Mouse (Mus musculus) lung, embryonic 15.5 days (tissue): ENCODE results near the gene C1qtnf5. TPM values are rescaled to one million over a fixed set of nuclear protein-coding genes. Genes with fewer than 3 reads are reported as not detected.

Experiments
- ATAC-seq: fragments of 200-750 bp; cut with Nextera tagmentation; 2 replicates; pipeline ENCODE4 v1.8.0; 2017; ENCODE audit warnings: moderate number of reproducible peaks, borderline replicate concordance; ENCODE audit not compliant: low FRiP score, low TSS enrichment; ENCODE audit errors: extremely low read depth
- H3K27ac ChIP-seq: fragments of 300-500 bp; sonication (generic); 2 replicates; pipeline ENCODE4 v1.5.1; 2015; ENCODE audit warnings: moderate library complexity, mild to moderate bottlenecking, inconsistent platforms
- H3K27me3 ChIP-seq: fragments of 300-500 bp; sonication (generic); 2 replicates; pipeline ENCODE4 v1.6.1; 2015; ENCODE audit warnings: inconsistent platforms
- H3K36me3 ChIP-seq: fragments of 300-500 bp; sonication (generic); 2 replicates; pipeline ENCODE4 v1.6.1; 2015; ENCODE audit warnings: inconsistent platforms
- H3K4me1 ChIP-seq: fragments of 300-500 bp; sonication (generic); 2 replicates; pipeline ENCODE4 v1.6.1; 2015; ENCODE audit warnings: inconsistent platforms
- H3K4me2 ChIP-seq: fragments of 300-500 bp; sonication (generic); 2 replicates; pipeline ENCODE4 v1.6.1; 2015; ENCODE audit warnings: inconsistent platforms, mild to moderate bottlenecking, moderate library complexity
- H3K4me3 ChIP-seq: fragments of 300-500 bp; sonication (generic); 2 replicates; pipeline ENCODE4 v1.5.1; 2015; ENCODE audit warnings: mild to moderate bottlenecking, inconsistent platforms
- H3K9ac ChIP-seq: fragments of 300-500 bp; sonication (generic); 2 replicates; pipeline ENCODE4 v1.6.1; 2015; ENCODE audit warnings: inconsistent platforms
- H3K9me3 ChIP-seq: fragments of 300-500 bp; sonication (generic); 2 replicates; pipeline ENCODE4 v1.6.1; 2016; ENCODE audit warnings: inconsistent platforms
- WGBS: fragments of 180-500 bp; shearing (Covaris S2); methylation state at CpG from one replicate; pipeline ENCODE4 v1.1.7; 2015; 5-methylcytosine and 5-hydroxymethylcytosine counted together
- polyA plus RNA-seq: library from polyadenylated mRNA; unstranded; fragments of >200 nt; fragmentation: Nextera tagmentation; extraction: Ambion mirVana; gene quantifications from 2 replicates; pipeline ENCODE4 v1.2.1, GENCODE M21; 2015

C1qtnf5 gene
- polyA plus RNA-seq, 1 experiment from 2014 or later = 6.3 TPM

- Histone ChIP-seq H3K27me3 (no peaks in the 10 kb centered on the region), H3K4me2 (no peak overlapping the region), H3K4me3 (no peak overlapping the region), H3K9ac (no peak overlapping the region), H3K4me1 (peaks cover 9% of the 10 kb centered on the region), H3K27ac (no peak overlapping the region), H3K36me3 (no peaks in the 10 kb centered on the region), H3K9me3 (no peaks in the 10 kb centered on the region)
- WGBS = 36% methylated on average over 24 of the region's 24 CpGs
- ATAC-seq = peak; percentile 49; the same call in 1 of the 2 replicates
These were observed 13.2 kb upstream of the C1qtnf5 start for GRCm38 (mm10) chr9:44093612-44094503.

- Histone ChIP-seq H3K4me3 (no peak overlapping the region), H3K4me1 (peaks cover 3% of the 10 kb centered on the region; the same call in 1 of the 2 replicates), H3K9me3 (no peaks in the 10 kb centered on the region), H3K4me2 (no peak overlapping the region), H3K9ac (no peak overlapping the region), H3K36me3 (no peaks in the 10 kb centered on the region), H3K27ac (no peak overlapping the region), H3K27me3 (no peaks in the 10 kb centered on the region)
- no peak for ATAC-seq
- 82% methylated on average over 3 of the region's 3 CpGs for WGBS
These were observed 12.3 kb upstream of the C1qtnf5 start for GRCm38 (mm10) chr9:44094737-44095136.

GRCm38 (mm10) chr9:44095781-44096180, 11.3 kb upstream of the C1qtnf5 start:
- Histone ChIP-seq H3K4me2 (no peak overlapping the region), H3K27ac (no peak overlapping the region), H3K27me3 (no peaks in the 10 kb centered on the region), H3K9ac (no peak overlapping the region), H3K9me3 (no peaks in the 10 kb centered on the region), H3K4me1 (peaks cover 3% of the 10 kb centered on the region; the same call in 1 of the 2 replicates), H3K36me3 (no peaks in the 10 kb centered on the region), H3K4me3 (no peak overlapping the region)
- no peak for ATAC-seq
- 82% methylated on average over 9 of the region's 9 CpGs for WGBS

GRCm38 (mm10) chr9:44096536-44096935, 10.5 kb upstream of the C1qtnf5 start:
- peaks cover 3% of the 10 kb centered on the region; the same call in 1 of the 2 replicates for H3K4me1 ChIP-seq
- H3K36me3 ChIP-seq = no peaks in the 10 kb centered on the region
- no peak overlapping the region for H3K9ac ChIP-seq
- no peak for ATAC-seq
- 44% methylated on average over 9 of the region's 9 CpGs for WGBS
- H3K4me2 ChIP-seq = no peak overlapping the region
- H3K9me3 ChIP-seq = no peaks in the 10 kb centered on the region
- H3K27me3 ChIP-seq = no peaks in the 10 kb centered on the region
- no peak overlapping the region for H3K27ac ChIP-seq
- no peak overlapping the region for H3K4me3 ChIP-seq

GRCm38 (mm10) chr9:44101490-44101889, 5.6 kb upstream of the C1qtnf5 start, which contains the start of gene Mfrp:
Mfrp (plus strand) TSS chr9:44101729.
- Histone ChIP-seq H3K4me3 (no peak within 1 kb of the TSS), H3K27ac (no peak within 1 kb of the TSS)

GRCm38 (mm10) chr9:44104881-44105280, 2.2 kb upstream of the C1qtnf5 start:
- H3K4me1 ChIP-seq = peaks cover 42% of the 10 kb centered on the region
- H3K9me3 ChIP-seq = no peaks in the 10 kb centered on the region
- no peak overlapping the region for H3K4me2 ChIP-seq
- no peak overlapping the region for H3K9ac ChIP-seq
- no peak overlapping the region for H3K4me3 ChIP-seq
- no peak for ATAC-seq
- no peak overlapping the region for H3K27ac ChIP-seq
- 93% methylated on average over 7 of the region's 7 CpGs for WGBS
- no peaks in the 10 kb centered on the region for H3K27me3 ChIP-seq
- H3K36me3 ChIP-seq = peaks cover 16% of the 10 kb centered on the region

More at GRCm38 (mm10) chr9:44101490-44101889, 5.6 kb upstream of the C1qtnf5 start, which contains the start of gene Mfrp:
- no peak for ATAC-seq
- H3K9me3 ChIP-seq = no peaks in the 10 kb centered on the region
- no peaks in the 10 kb centered on the region for H3K27me3 ChIP-seq
- peaks cover 8% of the 10 kb centered on the region for H3K4me1 ChIP-seq
- WGBS = 61% methylated on average over 9 of the region's 9 CpGs
- H3K36me3 ChIP-seq = peaks cover 11% of the 10 kb centered on the region
- no peak within 1 kb of the TSS for H3K4me2 ChIP-seq
- no peak within 1 kb of the TSS for H3K9ac ChIP-seq

- Histone ChIP-seq H3K4me1 (peaks cover 50% of the 10 kb centered on the region), H3K27ac (no peak overlapping the region), H3K27me3 (no peaks in the 10 kb centered on the region), H3K36me3 (peaks cover 16% of the 10 kb centered on the region), H3K4me2 (no peak overlapping the region), H3K4me3 (no peak overlapping the region), H3K9me3 (no peaks in the 10 kb centered on the region), H3K9ac (no peak overlapping the region)
- WGBS = 75% methylated on average over 10 of the region's 10 CpGs
- ATAC-seq = no peak
These were observed 1.3 kb upstream of the C1qtnf5 start for GRCm38 (mm10) chr9:44105781-44106180.

GRCm38 (mm10) chr9:44106182-44106581, 863 bp upstream of the C1qtnf5 start:
- no peak for ATAC-seq
- Histone ChIP-seq H3K27ac (peak overlapping the region; percentile 81; the same call in 1 of the 2 replicates), H3K9ac (no peak overlapping the region), H3K36me3 (peaks cover 16% of the 10 kb centered on the region), H3K4me1 (peaks cover 50% of the 10 kb centered on the region), H3K27me3 (no peaks in the 10 kb centered on the region), H3K4me2 (no peak overlapping the region), H3K4me3 (no peak overlapping the region), H3K9me3 (no peaks in the 10 kb centered on the region)
- WGBS = 89% methylated on average over 7 of the region's 7 CpGs

- WGBS = 64% methylated on average over 4 of the region's 4 CpGs
- Histone ChIP-seq H3K4me2 (peak overlapping the region; percentile 52; the same call in 1 of the 2 replicates), H3K36me3 (peaks cover 16% of the 10 kb centered on the region), H3K27ac (peak overlapping the region; percentile 81), H3K27me3 (no peaks in the 10 kb centered on the region), H3K4me3 (no peak overlapping the region), H3K4me1 (peaks cover 50% of the 10 kb centered on the region), H3K9ac (no peak overlapping the region), H3K9me3 (no peaks in the 10 kb centered on the region)
- no peak for ATAC-seq
These were observed 449 bp upstream of the C1qtnf5 start for GRCm38 (mm10) chr9:44106596-44106995.

GRCm38 (mm10) chr9:44107557-44108179, 623 bp downstream of the C1qtnf5 start:
- Histone ChIP-seq H3K27me3 (no peaks in the 10 kb centered on the region), H3K9me3 (no peaks in the 10 kb centered on the region), H3K27ac (peak overlapping the region; percentile 81), H3K4me2 (peak overlapping the region; percentile 52), H3K4me3 (peak overlapping the region; percentile 22; the same call in 1 of the 2 replicates), H3K4me1 (peaks cover 50% of the 10 kb centered on the region), H3K36me3 (peaks cover 16% of the 10 kb centered on the region), H3K9ac (peak overlapping the region; percentile 24; the same call in 1 of the 2 replicates)
- peak; percentile 3 for ATAC-seq
- WGBS = 42% methylated on average over 25 of the region's 25 CpGs

GRCm38 (mm10) chr9:44108269-44109055, 1.4 kb downstream of the C1qtnf5 start:
- peaks cover 50% of the 10 kb centered on the region for H3K4me1 ChIP-seq
- H3K36me3 ChIP-seq = peaks cover 16% of the 10 kb centered on the region
- 75% methylated on average over 31 of the region's 31 CpGs for WGBS
- peak overlapping the region; percentile 22; the same call in 1 of the 2 replicates for H3K4me3 ChIP-seq
- H3K4me2 ChIP-seq = peak overlapping the region; percentile 52
- peak overlapping the region; percentile 27; the same call in 1 of the 2 replicates for H3K9ac ChIP-seq
- peak overlapping the region; percentile 81 for H3K27ac ChIP-seq
- ATAC-seq = no peak
- no peaks in the 10 kb centered on the region for H3K27me3 ChIP-seq
- no peaks in the 10 kb centered on the region for H3K9me3 ChIP-seq
